Mouse (Mus musculus) liver, embryonic 11.5 days (tissue): ENCODE data around the gene Exoc3l2. TPM values are rescaled to one million over a fixed set of nuclear protein-coding genes. Genes with fewer than 3 reads are reported as not detected.

Source experiments
- ATAC-seq: fragments of 200-750 bp; cut with Nextera tagmentation; replicated peaks from 2 replicates; pipeline ENCODE4 v1.8.0; 2017; ENCODE audit warnings: moderate number of reproducible peaks, mild to moderate bottlenecking, moderate TSS enrichment, moderate library complexity; ENCODE audit not compliant: low FRiP score
- DNase-seq: peaks from one replicate; pipeline ENCODE4 v3.0.0-alpha.2; 2017; ENCODE audit warnings: low spot score
- H3K27ac ChIP-seq: fragments of 300-500 bp; sonication (generic); 2 replicates; pipeline ENCODE4 v1.5.1; 2014; ENCODE audit warnings: mild to moderate bottlenecking, low read depth, low read length, control low read depth
- H3K27me3 ChIP-seq: fragments of 300-500 bp; sonication (generic); replicated peaks from 2 replicates; pipeline ENCODE4 v1.6.1; 2014; ENCODE audit warnings: low read length, mixed read lengths; ENCODE audit not compliant: control insufficient read depth, insufficient read depth
- H3K36me3 ChIP-seq: fragments of 300-500 bp; sonication (generic); 2 replicates; pipeline ENCODE4 v1.6.1; 2014; ENCODE audit warnings: mild to moderate bottlenecking, low read length, moderate library complexity, mixed read lengths; ENCODE audit not compliant: control insufficient read depth, insufficient read depth
- H3K4me1 ChIP-seq: fragments of 300-500 bp; sonication (generic); replicated peaks from 2 replicates; pipeline ENCODE4 v1.6.1; 2014; ENCODE audit warnings: low read length, mixed read lengths; ENCODE audit not compliant: control insufficient read depth, insufficient read depth
- H3K4me2 ChIP-seq: fragments of 300-500 bp; sonication (generic); 2 replicates; pipeline ENCODE4 v1.6.1; 2014; ENCODE audit warnings: mild to moderate bottlenecking, control low read depth, moderate library complexity
- H3K4me3 ChIP-seq: fragments of 300-500 bp; sonication (generic); 2 replicates; pipeline ENCODE4 v1.5.1; 2014; ENCODE audit warnings: low read depth, low read length, control low read depth
- H3K9ac ChIP-seq: fragments of 300-500 bp; sonication (generic); 2 replicates; pipeline ENCODE4 v1.6.1; 2014; ENCODE audit warnings: low read depth, low read length, control low read depth
- H3K9me3 ChIP-seq: fragments of 300-500 bp; sonication (generic); 2 replicates; pipeline ENCODE4 v1.6.1; 2016; ENCODE audit warnings: low read length, inconsistent platforms, mixed read lengths; ENCODE audit not compliant: control insufficient read depth
- WGBS: fragments of 180-500 bp; shearing (Covaris S2); extraction: QIAGEN DNeasy Blood & Tissue Kit; methylation state at CpG from one replicate; pipeline ENCODE4 v1.1.7; 2014; 5-methylcytosine and 5-hydroxymethylcytosine counted together
- polyA plus RNA-seq: library from polyadenylated mRNA; unstranded; fragments of >200 nt; fragmentation: Nextera tagmentation; extraction: Ambion mirVana; gene quantifications from 2 replicates; pipeline ENCODE4 v1.2.1, GENCODE M21; 2014

The Exoc3l2 gene
- polyA plus RNA-seq, 1 experiment from 2014 or later, result 5.6 TPM

DNA sequence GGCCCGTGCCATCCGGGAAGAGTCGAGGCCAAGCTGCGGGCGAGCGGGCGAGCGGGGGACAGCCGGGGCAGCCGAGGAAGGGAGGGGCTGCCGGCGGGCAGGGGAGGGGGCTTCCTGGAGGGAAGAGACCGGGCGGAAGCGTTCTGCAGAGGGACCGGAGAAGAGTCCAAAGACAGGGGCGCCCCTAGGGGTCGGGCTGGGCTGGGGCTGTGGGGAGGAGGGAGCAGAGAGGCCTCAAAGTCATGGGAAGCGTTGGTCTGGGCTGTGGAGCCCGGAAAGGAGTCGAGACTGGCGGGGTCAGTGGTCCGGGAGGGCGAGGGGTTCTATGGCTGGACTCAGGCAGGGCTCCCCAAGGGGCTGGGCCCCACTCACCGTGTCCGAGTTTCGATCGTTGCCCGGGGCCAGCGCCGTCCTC, 5.1 kb upstream of the Exoc3l2 start:
- H3K4me2 ChIP-seq, result peak overlapping the region; percentile 95
- H3K9ac ChIP-seq, result peak overlapping the region; percentile 83
- under 1% methylated on average over 29 of the region's 31 CpGs for WGBS
- DNase-seq, result peak; percentile 78
- H3K4me3 ChIP-seq, result peak overlapping the region; percentile 74
- ATAC-seq, result peak; percentile 67
- H3K27me3 ChIP-seq, result no peaks in the 10 kb centered on the region
- no peaks in the 10 kb centered on the region for H3K9me3 ChIP-seq
- peak overlapping the region; percentile 14 for H3K27ac ChIP-seq
- peaks cover 6% of the 10 kb centered on the region; the same call in 1 of the 2 replicates for H3K36me3 ChIP-seq
- peaks cover 28% of the 10 kb centered on the region for H3K4me1 ChIP-seq

DNA sequence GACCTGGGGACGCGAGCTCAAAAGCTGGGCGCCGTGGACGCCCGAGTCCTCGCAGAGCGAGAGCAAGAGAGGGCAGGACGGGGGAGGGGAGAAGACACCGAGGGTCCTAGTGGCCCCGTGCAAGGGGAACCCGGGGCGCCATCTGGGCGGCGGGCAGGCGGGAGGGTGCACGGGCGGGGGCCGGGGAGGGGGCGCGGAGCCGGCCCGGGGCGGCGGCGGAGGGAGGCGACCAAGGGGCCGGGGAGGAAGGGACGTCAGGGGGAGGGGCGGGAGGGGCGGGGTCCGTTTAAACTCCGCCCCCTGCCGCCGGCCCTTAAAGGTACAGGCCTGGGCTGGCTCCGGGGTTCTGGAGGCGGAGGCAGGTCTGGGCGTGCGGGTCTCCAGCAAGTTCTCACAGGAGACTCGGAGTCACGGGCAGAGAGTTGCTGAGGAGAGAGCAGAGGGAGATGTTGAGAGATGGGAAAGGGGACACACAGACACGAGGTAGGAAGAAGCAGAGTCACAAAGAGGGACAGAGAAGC, 4.5 kb upstream of the Exoc3l2 start, which contains the start of gene Mark4:
Gene Mark4, minus strand, starts transcription at position 231 of the 521 bp plus-strand sequence.
- H3K36me3 ChIP-seq, result peaks cover 6% of the 10 kb centered on the region; the same call in 1 of the 2 replicates
- H3K27me3 ChIP-seq, result no peaks in the 10 kb centered on the region
- H3K27ac ChIP-seq, result peak within 1 kb of the TSS; percentile 35
- ATAC-seq (peak; percentile 86), DNase-seq (peak; percentile 87)
- peaks cover 30% of the 10 kb centered on the region for H3K4me1 ChIP-seq
- H3K4me3 ChIP-seq, result peak within 1 kb of the TSS; percentile 74
- no peaks in the 10 kb centered on the region for H3K9me3 ChIP-seq
- H3K9ac ChIP-seq, result peak within 1 kb of the TSS; percentile 83
- H3K4me2 ChIP-seq, result peak within 1 kb of the TSS; percentile 95
- WGBS, result 2% methylated on average over 23 of the region's 42 CpGs

DNA sequence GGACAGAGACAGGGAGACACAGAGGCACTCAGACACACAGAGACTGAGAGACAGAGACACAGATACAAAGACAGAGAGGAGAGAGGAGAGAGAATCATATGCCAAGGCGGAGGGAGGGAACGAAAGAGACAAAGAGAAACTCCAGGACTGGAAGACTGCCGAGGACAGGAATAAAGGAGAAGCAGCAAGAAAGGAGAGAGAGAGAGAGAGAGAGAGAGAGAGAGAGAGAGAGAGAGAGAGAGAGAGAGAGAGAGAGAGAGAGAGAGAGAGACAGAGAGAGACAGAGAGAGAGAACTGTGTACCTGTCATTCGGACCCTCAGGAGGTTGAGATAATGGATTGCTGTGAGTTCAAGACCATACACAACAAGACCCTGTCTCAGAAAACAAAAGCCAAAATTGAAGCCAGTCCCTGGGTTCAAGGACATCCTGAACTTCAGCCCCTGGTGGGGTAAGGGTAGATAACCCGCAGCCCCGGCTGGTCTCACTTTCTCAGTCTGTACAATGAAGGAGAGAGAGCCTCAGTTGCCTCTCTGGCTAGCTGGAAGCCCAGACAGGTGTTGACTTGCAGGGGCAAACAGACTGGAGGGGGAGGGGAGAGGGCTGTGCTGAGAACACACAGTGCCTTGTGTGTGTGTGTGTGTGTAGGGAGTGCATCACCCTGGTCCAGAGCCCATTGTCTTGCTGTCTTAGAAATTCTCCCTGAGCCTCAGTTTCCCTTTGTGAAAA, 3.8 kb upstream of the Exoc3l2 start:
- H3K4me2 ChIP-seq, result peak overlapping the region; percentile 95
- H3K36me3 ChIP-seq, result peaks cover 6% of the 10 kb centered on the region; the same call in 1 of the 2 replicates
- DNase-seq, result no peak
- no peaks in the 10 kb centered on the region for H3K27me3 ChIP-seq
- WGBS, result 24% methylated on average over 6 of the region's 6 CpGs
- H3K9me3 ChIP-seq, result no peaks in the 10 kb centered on the region
- ATAC-seq, result no peak
- H3K9ac ChIP-seq, result peak overlapping the region; percentile 58
- H3K4me3 ChIP-seq, result peak overlapping the region; percentile 74
- peaks cover 32% of the 10 kb centered on the region for H3K4me1 ChIP-seq
- peak overlapping the region; percentile 35; the same call in 1 of the 2 replicates for H3K27ac ChIP-seq

DNA sequence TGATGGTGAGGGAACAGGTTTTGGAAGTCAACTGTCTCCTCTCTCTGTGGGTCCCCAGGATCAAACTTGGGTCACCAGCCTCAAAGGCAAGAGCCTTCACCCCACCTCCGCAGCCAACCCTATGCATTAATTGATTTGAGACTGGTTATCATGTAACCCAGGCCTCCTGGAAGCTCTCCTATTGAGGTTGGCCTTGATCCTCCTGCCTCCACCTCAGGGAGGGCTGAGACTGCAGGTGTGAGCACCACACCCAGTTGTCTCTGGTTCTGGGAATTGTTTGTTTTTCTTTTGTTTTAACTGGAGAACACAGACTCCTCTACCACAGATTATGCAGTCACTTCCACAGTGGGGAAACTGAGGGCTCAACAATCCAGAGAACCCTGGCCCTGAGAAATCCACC, 2.6 kb upstream of the Exoc3l2 start:
- Histone ChIP-seq H3K27ac (no peak overlapping the region), H3K4me1 (peaks cover 29% of the 10 kb centered on the region), H3K36me3 (0 out of 2 replicates have a peak, but pooled peaks cover 3% of the 10 kb centered on the region), H3K9ac (no peak overlapping the region), H3K4me2 (no peak overlapping the region), H3K9me3 (no peaks in the 10 kb centered on the region), H3K4me3 (no peak overlapping the region), H3K27me3 (no peaks in the 10 kb centered on the region)
- 25% methylated on average over 1 of the region's 1 CpGs for WGBS
- DNase-seq (no peak), ATAC-seq (no peak)

DNA sequence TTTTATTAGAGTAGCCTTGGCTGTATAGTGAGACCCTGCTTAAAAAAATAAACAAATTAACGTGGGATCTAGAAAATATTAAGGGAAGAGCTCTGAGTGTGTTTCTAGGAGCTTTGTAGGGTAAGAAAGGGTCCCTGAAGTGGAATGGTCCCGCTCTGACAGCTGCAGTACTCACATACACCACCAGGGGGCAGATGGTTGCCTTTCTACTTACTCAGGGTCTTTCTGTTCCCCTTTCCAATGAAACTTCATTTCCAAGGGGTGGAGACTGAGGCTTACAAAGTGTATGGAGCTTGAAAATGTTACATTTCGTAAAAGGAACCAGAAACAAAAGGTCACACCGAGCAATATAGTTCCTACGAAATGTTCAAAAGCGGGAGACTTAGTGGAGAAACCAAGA, 1.6 kb upstream of the Exoc3l2 start:
- no peak overlapping the region for H3K9ac ChIP-seq
- ATAC-seq (no peak), DNase-seq (peak; percentile 79)

DNA sequence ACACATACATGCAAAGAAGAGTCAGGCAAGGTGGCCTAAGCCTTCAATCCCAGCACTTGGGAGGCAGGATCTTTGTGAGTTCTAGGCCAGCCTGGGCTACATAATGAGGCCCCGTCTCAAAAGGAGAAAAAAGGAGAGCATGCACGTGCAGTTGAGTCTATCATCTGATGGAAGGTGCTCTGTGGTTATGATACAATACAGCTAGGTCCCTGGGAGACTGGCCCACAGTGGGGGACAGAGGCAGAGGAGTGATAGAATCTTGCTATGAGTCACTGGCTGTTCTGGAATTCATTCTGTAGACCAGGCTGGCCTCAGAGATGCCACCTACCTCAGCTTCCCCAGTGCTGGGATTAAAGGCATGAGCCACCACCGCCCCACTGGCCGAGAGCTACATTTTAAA, 688 bp upstream of the Exoc3l2 start:
- WGBS, result 43% methylated on average over 4 of the region's 4 CpGs
- ATAC-seq, result no peak
- Histone ChIP-seq H3K27me3 (0 out of 2 replicates have a peak, but pooled peaks cover under 1% of the 10 kb centered on the region), H3K27ac (peak overlapping the region; percentile 63), H3K36me3 (no peaks in the 10 kb centered on the region), H3K4me3 (peak overlapping the region; percentile 42), H3K9me3 (no peaks in the 10 kb centered on the region), H3K9ac (peak overlapping the region; percentile 47), H3K4me1 (peaks cover 21% of the 10 kb centered on the region), H3K4me2 (peak overlapping the region; percentile 53)
- DNase-seq, result no peak

More for the DNA sequence above, 1.6 kb upstream of the Exoc3l2 start:
- H3K36me3 ChIP-seq, result no peaks in the 10 kb centered on the region
- H3K4me3 ChIP-seq, result no peak overlapping the region
- H3K4me1 ChIP-seq, result peaks cover 29% of the 10 kb centered on the region
- H3K4me2 ChIP-seq, result 0 out of 2 replicates have a peak overlapping the region, but pooled peaks have one; percentile 6
- no peaks in the 10 kb centered on the region for H3K27me3 ChIP-seq
- WGBS, result 13% methylated on average over 6 of the region's 6 CpGs
- no peaks in the 10 kb centered on the region for H3K9me3 ChIP-seq
- no peak overlapping the region for H3K27ac ChIP-seq

DNA sequence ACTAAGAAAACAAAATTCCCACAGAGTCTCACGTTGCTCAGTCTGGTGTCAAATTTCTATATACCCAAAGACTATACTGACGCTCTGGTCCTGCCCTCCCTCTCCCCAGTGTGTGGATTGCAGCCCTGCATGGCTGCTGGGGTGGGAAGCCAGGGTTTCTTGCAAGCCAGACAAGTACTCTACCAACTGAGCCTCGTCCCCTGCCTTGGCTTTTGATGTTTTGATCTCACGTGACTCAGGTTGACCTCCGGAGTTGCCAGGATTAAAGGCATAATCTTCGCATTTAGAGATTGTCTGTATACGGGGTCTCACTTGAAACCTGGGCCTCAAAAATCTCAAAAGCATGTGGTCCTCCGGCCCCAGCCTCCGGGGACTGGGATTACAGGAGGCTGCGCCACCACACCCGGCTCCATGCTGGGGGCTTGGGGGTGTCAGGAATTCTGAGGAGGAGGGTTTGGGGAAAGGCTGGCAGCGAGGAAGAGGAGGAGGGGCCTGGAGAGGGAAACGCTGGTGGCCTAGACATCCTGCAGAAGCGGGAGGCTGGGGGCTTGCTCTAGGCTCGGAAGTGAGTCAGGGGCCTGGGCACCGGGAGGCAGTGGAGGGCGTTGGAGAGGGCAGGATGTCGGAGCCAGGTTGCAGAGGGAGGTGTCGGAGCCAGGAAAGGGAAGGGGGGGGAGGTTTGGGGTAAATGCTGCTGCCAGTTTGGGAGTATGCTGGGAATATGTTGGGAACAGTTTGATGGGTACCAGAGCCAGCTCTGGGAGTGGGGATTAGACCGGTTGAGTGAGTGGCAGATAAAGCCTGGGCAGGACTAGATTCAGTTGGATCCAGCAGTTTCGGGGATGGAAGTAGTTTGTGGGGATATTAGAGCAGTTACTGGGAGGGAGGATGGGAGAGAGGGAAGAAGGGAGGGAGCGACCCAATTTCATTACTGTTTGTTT, 1.5 kb downstream of the Exoc3l2 start:
- Histone ChIP-seq H3K27ac (no peak overlapping the region), H3K4me2 (peak overlapping the region; percentile 53), H3K9me3 (no peaks in the 10 kb centered on the region), H3K4me3 (peak overlapping the region; percentile 32), H3K9ac (0 out of 2 replicates have a peak overlapping the region, but pooled peaks have one; percentile 26), H3K36me3 (no peaks in the 10 kb centered on the region), H3K27me3 (peaks cover 9% of the 10 kb centered on the region), H3K4me1 (peaks cover 22% of the 10 kb centered on the region)
- ATAC-seq, result no peak
- DNase-seq, result no peak
- 9% methylated on average over 22 of the region's 22 CpGs for WGBS

DNA sequence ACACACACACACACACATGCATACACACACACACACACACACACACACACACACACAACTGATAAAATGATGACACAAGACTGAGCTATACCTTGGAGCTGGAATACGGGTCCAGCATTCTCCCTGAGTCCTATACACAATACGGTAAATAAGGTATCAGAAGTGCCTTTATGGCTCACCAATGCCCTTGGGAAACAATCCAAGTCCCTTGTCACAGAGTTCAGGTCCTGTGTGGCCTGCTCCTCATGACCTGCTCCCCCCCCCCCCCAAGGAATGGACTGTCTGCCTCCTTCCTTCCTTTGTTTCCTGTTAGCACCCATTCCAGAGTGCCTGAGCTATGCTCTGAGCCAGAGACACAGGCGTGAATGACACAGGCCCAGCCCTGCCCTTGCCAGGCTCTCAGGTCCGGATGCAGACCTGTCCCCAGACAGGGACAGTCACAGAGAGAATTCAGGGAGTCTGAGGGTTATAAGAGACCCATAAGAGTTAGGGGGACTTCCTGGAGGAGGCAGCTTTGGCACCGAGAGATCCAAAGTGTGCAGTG, 3.5 kb downstream of the Exoc3l2 start:
- DNase-seq (no peak), ATAC-seq (no peak)
- Histone ChIP-seq H3K9ac (no peak overlapping the region), H3K4me2 (no peak overlapping the region), H3K9me3 (no peaks in the 10 kb centered on the region), H3K4me1 (peaks cover 26% of the 10 kb centered on the region), H3K27me3 (peaks cover 15% of the 10 kb centered on the region), H3K27ac (peak overlapping the region; percentile 5; the same call in 1 of the 2 replicates), H3K36me3 (no peaks in the 10 kb centered on the region), H3K4me3 (no peak overlapping the region)
- 59% methylated on average over 5 of the region's 5 CpGs for WGBS
